Mouse (Mus musculus) liver, embryonic 16.5 days (tissue): ENCODE data around the gene Nck1. TPM values are rescaled to one million over a fixed set of nuclear protein-coding genes. Genes with fewer than 3 reads are reported as not detected.

ENCODE experiments used
- ATAC-seq: fragments of 200-750 bp; cut with Nextera tagmentation; 2 replicates; pipeline ENCODE4 v1.8.0; 2017; ENCODE audit warnings: low read depth, mild to moderate bottlenecking, moderate number of reproducible peaks, moderate library complexity
- H3K27ac ChIP-seq: fragments of 300-500 bp; sonication (generic); 2 replicates; pipeline ENCODE4 v1.5.1; 2014; ENCODE audit warnings: mild to moderate bottlenecking, low read length
- H3K27me3 ChIP-seq: fragments of 300-500 bp; sonication (generic); 2 replicates; pipeline ENCODE4 v1.6.1; 2014; ENCODE audit warnings: low read depth, low read length, mixed read lengths; ENCODE audit not compliant: control insufficient read depth, insufficient read depth
- H3K36me3 ChIP-seq: fragments of 300-500 bp; sonication (generic); 2 replicates; pipeline ENCODE4 v1.6.1; 2014; ENCODE audit warnings: mild to moderate bottlenecking; ENCODE audit not compliant: control insufficient read depth, insufficient read depth
- H3K4me1 ChIP-seq: fragments of 300-500 bp; sonication (generic); 2 replicates; pipeline ENCODE4 v1.6.1; 2014; ENCODE audit warnings: low read depth, low read length, mixed read lengths; ENCODE audit not compliant: control insufficient read depth
- H3K4me2 ChIP-seq: fragments of 300-500 bp; sonication (generic); 2 replicates; pipeline ENCODE4 v1.6.1; 2014; ENCODE audit warnings: low read depth, low read length, mixed read lengths
- H3K4me3 ChIP-seq: fragments of 300-500 bp; sonication (generic); 2 replicates; pipeline ENCODE4 v1.5.1; 2014; ENCODE audit warnings: low read depth, mild to moderate bottlenecking, low read length
- H3K9ac ChIP-seq: fragments of 300-500 bp; sonication (generic); 2 replicates; pipeline ENCODE4 v1.6.1; 2014; ENCODE audit warnings: low read depth, low read length
- H3K9me3 ChIP-seq: fragments of 300-500 bp; sonication (generic); replicated peaks from 2 replicates; pipeline ENCODE4 v1.6.1; 2016; ENCODE audit warnings: low read length; ENCODE audit not compliant: control insufficient read depth
- WGBS: fragments of 180-500 bp; shearing (Covaris S2); extraction: QIAGEN DNeasy Blood & Tissue Kit; methylation state at CpG from one replicate; pipeline ENCODE4 v1.1.7; 2014; ENCODE audit not compliant: insufficient replicate concordance; 5-methylcytosine and 5-hydroxymethylcytosine counted together
- polyA plus RNA-seq: library from polyadenylated mRNA; unstranded; fragments of >200 nt; fragmentation: Nextera tagmentation; extraction: Ambion mirVana; gene quantifications from 2 replicates; pipeline ENCODE4 v1.2.1, GENCODE M21; 2015

Nck1 gene
- polyA plus RNA-seq, 1 experiment from 2014 or later: 23.4 TPM

DNA sequence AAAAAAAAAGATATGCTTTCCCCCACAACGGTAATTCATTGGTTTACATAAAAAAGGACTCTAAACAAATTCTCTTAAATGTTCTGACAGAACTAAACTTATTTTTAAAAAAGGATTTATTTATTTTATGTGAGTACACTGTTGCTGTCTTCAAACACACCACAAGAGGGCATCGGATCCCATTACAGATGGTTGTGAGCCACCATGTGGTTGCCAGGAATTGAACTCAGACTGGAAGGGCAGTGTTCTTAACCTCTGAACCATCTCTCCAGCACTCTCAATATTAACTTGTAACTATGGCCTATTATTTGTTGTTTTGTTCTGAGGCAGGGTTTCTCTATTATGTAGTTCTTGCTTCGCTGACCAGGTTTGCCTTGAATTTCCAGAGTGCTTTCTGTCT is 25.9 kb downstream of the Nck1 start:
- no peaks in the 10 kb centered on the region for H3K9me3 ChIP-seq
- H3K4me2 ChIP-seq: no peak overlapping the region
- no peaks in the 10 kb centered on the region for H3K27me3 ChIP-seq
- H3K9ac ChIP-seq: no peak overlapping the region
- H3K36me3 ChIP-seq: no peaks in the 10 kb centered on the region
- H3K27ac ChIP-seq: no peak overlapping the region
- 92% methylated on average over 3 of the region's 3 CpGs for WGBS
- peaks cover 4% of the 10 kb centered on the region for H3K4me1 ChIP-seq
- ATAC-seq: no peak
- H3K4me3 ChIP-seq: no peak overlapping the region

DNA sequence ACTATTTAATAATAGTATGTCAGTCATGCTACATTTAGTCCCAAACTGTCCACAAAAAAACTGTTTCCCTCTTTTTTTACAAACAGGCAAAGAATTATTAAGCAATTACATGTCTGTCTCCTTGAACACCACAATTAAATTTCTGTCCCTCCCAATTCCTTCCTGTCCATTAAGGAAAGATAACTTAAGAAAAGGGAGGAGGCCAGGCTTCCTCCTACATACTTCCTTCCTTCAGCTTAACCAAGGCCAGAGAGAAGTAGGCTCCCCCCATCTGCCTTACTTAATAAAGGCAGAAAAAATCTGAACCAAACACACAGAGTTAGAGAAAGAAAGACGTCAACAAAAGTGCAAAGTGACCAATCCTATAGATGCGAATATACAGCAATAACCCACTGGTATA is 38.4 kb downstream of the Nck1 start:
- no peak for ATAC-seq
- Histone ChIP-seq H3K36me3 (no peaks in the 10 kb centered on the region), H3K27me3 (no peaks in the 10 kb centered on the region), H3K4me2 (no peak overlapping the region), H3K27ac (no peak overlapping the region), H3K4me1 (no peaks in the 10 kb centered on the region), H3K4me3 (no peak overlapping the region), H3K9me3 (no peaks in the 10 kb centered on the region), H3K9ac (no peak overlapping the region)
- WGBS: 61% methylated on average over 2 of the region's 2 CpGs

DNA sequence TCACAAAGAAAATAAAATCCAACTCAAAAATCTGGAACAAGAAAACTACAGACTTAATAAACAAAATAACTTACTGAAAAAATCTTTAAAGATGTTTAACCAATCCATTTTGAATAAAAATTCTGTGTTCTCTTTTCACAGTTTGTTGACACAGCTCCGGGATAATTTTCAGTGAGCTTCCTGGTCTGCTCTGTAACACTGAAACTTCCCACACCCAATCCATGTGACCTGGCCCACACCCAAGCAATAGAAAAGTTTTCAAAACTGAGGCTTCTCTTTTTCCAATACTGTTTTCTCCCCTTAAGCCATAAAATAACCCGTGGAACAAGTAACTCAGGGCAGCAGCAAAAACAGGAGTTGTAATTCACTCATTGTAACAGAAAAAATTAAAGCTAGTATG is 39.3 kb downstream of the Nck1 start:
- no peak for ATAC-seq
- H3K9me3 ChIP-seq: no peaks in the 10 kb centered on the region
- no peak overlapping the region for H3K27ac ChIP-seq
- H3K4me2 ChIP-seq: no peak overlapping the region
- H3K36me3 ChIP-seq: no peaks in the 10 kb centered on the region
- H3K4me3 ChIP-seq: no peak overlapping the region
- no peaks in the 10 kb centered on the region for H3K4me1 ChIP-seq
- no peaks in the 10 kb centered on the region for H3K27me3 ChIP-seq
- whole genome bisulfite sequencing: 34% methylated on average over 2 of the region's 2 CpGs
- no peak overlapping the region for H3K9ac ChIP-seq

DNA sequence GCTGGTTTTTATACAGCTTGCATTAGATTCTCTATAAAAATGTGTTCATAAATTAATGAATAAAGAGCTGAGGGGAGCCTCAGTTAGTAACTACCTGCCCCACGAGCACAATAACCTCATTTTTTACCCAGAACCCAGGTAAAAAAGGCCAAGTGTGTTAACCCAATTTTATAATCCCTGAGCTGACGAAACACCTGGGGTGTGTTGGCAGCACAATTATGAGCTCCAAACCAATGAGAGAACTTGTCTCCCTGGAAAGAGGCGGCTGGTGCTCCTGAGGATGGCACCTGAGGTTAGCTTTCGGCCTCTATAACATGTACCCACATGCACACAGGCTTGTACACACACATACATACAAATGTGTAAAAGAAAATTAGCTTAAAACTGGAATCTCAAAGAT is 40.4 kb downstream of the Nck1 start:
- Histone ChIP-seq H3K36me3 (no peaks in the 10 kb centered on the region), H3K9ac (no peak overlapping the region), H3K4me3 (no peak overlapping the region), H3K4me1 (no peaks in the 10 kb centered on the region), H3K9me3 (no peaks in the 10 kb centered on the region), H3K27ac (no peak overlapping the region), H3K27me3 (no peaks in the 10 kb centered on the region), H3K4me2 (no peak overlapping the region)
- 76% methylated on average over 4 of the region's 4 CpGs for WGBS
- no peak for ATAC-seq

DNA sequence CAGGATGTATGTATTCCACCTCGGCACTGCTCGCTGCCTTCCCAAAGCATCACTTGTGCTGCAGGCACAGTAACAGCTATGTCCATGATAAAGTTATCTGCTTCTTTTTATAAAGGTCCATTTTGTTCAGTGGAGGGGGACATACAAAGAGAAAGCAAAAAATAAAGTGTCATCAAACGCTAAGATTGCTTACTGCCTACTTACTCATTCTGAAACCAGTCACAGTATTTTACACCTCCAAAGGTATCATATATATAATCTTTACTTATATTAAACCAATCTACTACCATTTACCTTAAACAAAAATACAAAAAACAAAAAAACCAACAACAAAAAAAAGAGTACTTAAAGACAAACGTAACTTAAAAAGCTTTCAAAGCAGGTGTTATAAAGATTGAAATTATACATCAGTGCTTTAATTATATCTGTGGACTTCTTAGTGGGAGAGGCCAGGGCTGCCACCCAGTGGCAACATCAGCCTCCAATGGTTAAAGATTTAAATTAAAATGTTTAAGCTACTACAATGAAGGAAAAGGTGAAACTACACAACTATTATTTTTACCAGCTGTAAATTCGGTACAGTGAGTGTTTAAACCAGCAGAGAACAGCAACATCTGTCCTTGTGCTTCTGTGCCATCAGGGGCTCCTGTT is 52.2 kb downstream of the Nck1 start:
- no peaks in the 10 kb centered on the region for H3K9me3 ChIP-seq
- H3K9ac ChIP-seq: no peak overlapping the region
- H3K27me3 ChIP-seq: no peaks in the 10 kb centered on the region
- no peak overlapping the region for H3K4me3 ChIP-seq
- no peak for ATAC-seq
- 70% methylated on average over 5 of the region's 5 CpGs for WGBS
- H3K4me2 ChIP-seq: no peak overlapping the region
- no peak overlapping the region for H3K27ac ChIP-seq
- no peaks in the 10 kb centered on the region for H3K36me3 ChIP-seq
- H3K4me1 ChIP-seq: no peaks in the 10 kb centered on the region

DNA sequence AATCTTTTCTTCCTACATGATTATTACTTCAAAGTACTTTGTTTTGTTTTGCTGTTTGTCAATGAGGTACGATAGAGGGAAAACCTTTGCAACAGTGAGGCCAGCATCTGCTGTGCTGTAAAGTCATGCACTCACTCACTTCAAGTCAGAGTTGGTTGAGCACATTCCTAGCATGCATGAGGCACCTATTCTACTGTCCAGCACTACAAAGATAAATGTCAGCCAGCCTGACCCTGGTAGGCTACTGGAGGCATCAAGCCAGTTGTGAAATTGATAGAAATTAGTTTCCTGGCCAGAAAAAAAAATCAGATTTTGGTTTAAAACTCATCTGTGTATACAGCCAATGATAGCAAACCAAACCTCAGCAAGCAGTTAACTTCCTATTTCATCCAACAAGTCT is 54.5 kb downstream of the Nck1 start:
- Histone ChIP-seq H3K4me2 (no peak overlapping the region), H3K4me3 (no peak overlapping the region), H3K27ac (no peak overlapping the region), H3K27me3 (no peaks in the 10 kb centered on the region), H3K9ac (no peak overlapping the region), H3K36me3 (no peaks in the 10 kb centered on the region), H3K4me1 (no peaks in the 10 kb centered on the region), H3K9me3 (no peaks in the 10 kb centered on the region)
- WGBS: 76% methylated on average over 1 of the region's 1 CpGs
- no peak for ATAC-seq

DNA sequence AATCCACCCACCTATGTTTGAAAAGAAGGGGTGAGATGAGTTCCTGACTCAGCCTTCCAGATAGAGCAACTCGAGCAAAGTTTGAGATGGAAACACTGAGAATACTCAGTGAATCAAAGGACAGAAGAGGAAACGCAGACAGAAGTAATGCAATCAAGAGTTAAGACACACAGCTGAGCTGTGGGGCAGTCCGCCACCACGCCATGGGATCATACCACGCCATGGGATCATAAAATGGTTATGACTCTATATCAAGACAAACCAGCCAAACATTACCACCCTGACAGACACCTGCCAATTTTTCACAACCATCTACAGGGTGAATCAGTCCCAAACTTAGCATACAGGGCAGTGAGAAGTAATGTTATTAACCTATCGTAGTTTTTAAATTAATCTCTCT is 57.0 kb downstream of the Nck1 start:
- H3K4me2 ChIP-seq: no peak overlapping the region
- H3K9me3 ChIP-seq: no peaks in the 10 kb centered on the region
- H3K27ac ChIP-seq: no peak overlapping the region
- 75% methylated on average over 6 of the region's 6 CpGs for WGBS
- no peak overlapping the region for H3K9ac ChIP-seq
- no peaks in the 10 kb centered on the region for H3K4me1 ChIP-seq
- H3K27me3 ChIP-seq: no peaks in the 10 kb centered on the region
- H3K36me3 ChIP-seq: no peaks in the 10 kb centered on the region
- H3K4me3 ChIP-seq: no peak overlapping the region
- ATAC-seq: no peak

DNA sequence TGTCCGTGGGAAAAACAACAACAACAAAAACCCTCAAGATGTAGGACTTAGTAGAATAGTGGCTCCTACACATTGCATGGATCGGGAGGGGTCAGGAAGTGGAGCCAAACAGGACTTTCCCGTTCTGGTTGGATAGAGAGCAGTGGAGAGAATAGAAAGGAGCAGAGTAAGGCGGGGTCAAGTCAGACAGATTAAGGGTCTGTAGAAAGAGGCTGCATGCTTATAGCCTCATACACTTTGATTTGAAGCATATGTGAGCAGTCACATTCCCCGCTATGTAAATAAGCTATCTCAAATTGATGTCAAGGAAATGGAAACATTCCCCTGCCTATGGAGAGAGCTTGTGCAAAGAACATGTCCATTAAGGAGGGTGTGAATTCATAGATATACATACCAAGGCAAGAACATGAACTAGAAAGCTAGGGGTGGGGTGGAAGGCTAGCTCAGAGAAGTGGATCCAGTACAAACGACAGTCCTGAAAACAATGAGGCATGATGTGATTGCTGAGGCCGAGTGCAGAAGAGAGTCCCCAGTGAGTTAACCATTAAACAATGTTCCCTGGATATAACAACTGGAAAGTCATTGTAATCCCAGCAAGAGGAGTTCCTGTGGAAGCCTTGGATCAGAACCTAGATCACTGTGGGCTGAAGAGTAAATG is 57.7 kb downstream of the Nck1 start:
- no peak overlapping the region for H3K27ac ChIP-seq
- H3K27me3 ChIP-seq: no peaks in the 10 kb centered on the region
- 66% methylated on average over 7 of the region's 7 CpGs for WGBS
- no peak overlapping the region for H3K9ac ChIP-seq
- no peak overlapping the region for H3K4me2 ChIP-seq
- H3K36me3 ChIP-seq: no peaks in the 10 kb centered on the region
- H3K4me1 ChIP-seq: no peaks in the 10 kb centered on the region
- no peak for ATAC-seq
- H3K4me3 ChIP-seq: no peak overlapping the region
- no peaks in the 10 kb centered on the region for H3K9me3 ChIP-seq

DNA sequence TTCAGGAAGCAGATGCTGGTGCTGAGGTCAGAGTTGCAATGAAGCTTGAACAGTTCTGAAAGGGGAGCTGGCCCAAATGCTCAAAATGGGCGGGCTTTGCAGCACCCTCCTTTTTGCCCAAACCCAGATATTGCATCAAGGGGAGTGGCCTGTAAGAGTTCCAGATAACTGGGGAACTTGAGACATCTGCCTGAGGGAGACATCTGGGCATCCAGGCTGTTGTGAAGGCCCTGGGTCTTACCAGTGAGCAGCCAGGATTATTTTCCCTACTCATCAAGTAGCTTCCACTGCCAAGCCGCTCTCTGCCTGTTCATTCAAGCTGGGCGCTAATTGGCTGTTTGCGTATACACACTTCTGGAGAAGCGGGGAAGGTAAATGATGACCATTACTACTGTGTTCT is 59.5 kb downstream of the Nck1 start, which contains the start of gene Il20rb:
Gene Il20rb (minus strand): TSS at position 358 of the 400 bp plus-strand sequence.
- H3K36me3 ChIP-seq: no peaks in the 10 kb centered on the region
- H3K27ac ChIP-seq: no peak within 1 kb of the TSS
- WGBS: 79% methylated on average over 5 of the region's 5 CpGs
- no peak within 1 kb of the TSS for H3K4me3 ChIP-seq
- H3K4me2 ChIP-seq: no peak within 1 kb of the TSS
- no peak for ATAC-seq
- H3K9ac ChIP-seq: no peak within 1 kb of the TSS
- no peaks in the 10 kb centered on the region for H3K9me3 ChIP-seq
- no peaks in the 10 kb centered on the region for H3K4me1 ChIP-seq
- H3K27me3 ChIP-seq: no peaks in the 10 kb centered on the region
